Mouse (Mus musculus) heart, embryonic 16.5 days (tissue): ENCODE data around the gene Chl1. TPM values are rescaled to one million over a fixed set of nuclear protein-coding genes. Genes with fewer than 3 reads are reported as not detected.

Experiments
- ATAC-seq: fragments of 200-750 bp; cut with Nextera tagmentation; replicated peaks from 2 replicates; pipeline ENCODE4 v1.8.0; 2017; ENCODE audit warnings: moderate number of reproducible peaks; ENCODE audit not compliant: insufficient read depth, low FRiP score; ENCODE audit errors: extremely low read depth
- H3K27ac ChIP-seq: fragments of 300-500 bp; sonication (generic); 2 replicates; pipeline ENCODE4 v1.5.1; 2014; ENCODE audit warnings: mild to moderate bottlenecking, low read length, control low read depth, moderate library complexity
- H3K27me3 ChIP-seq: fragments of 300-500 bp; sonication (generic); 2 replicates; pipeline ENCODE4 v1.6.1; 2014; ENCODE audit warnings: low read length, mixed read lengths; ENCODE audit not compliant: control insufficient read depth, insufficient read depth
- H3K36me3 ChIP-seq: fragments of 300-500 bp; sonication (generic); 2 replicates; pipeline ENCODE4 v1.6.1; 2014; ENCODE audit not compliant: control insufficient read depth, insufficient read depth
- H3K4me1 ChIP-seq: fragments of 300-500 bp; sonication (generic); 2 replicates; pipeline ENCODE4 v1.6.1; 2014; ENCODE audit warnings: low read length, mixed read lengths; ENCODE audit not compliant: control insufficient read depth, insufficient read depth
- H3K4me2 ChIP-seq: fragments of 300-500 bp; sonication (generic); 2 replicates; pipeline ENCODE4 v1.6.1; 2014; ENCODE audit warnings: low read depth, mild to moderate bottlenecking, control low read depth, low read length
- H3K4me3 ChIP-seq: fragments of 300-500 bp; sonication (generic); 2 replicates; pipeline ENCODE4 v1.5.1; 2014; ENCODE audit warnings: mild to moderate bottlenecking, control low read depth, low read length
- H3K9ac ChIP-seq: fragments of 300-500 bp; sonication (generic); 2 replicates; pipeline ENCODE4 v1.6.1; 2014; ENCODE audit warnings: low read length, control low read depth
- H3K9me3 ChIP-seq: fragments of 300-500 bp; sonication (generic); replicated peaks from 2 replicates; pipeline ENCODE4 v1.6.1; 2016; ENCODE audit warnings: low read length; ENCODE audit not compliant: control insufficient read depth
- WGBS: fragments of 180-500 bp; shearing (Covaris S2); extraction: QIAGEN DNeasy Blood & Tissue Kit; methylation state at CpG from one replicate; pipeline ENCODE4 v1.1.7; 2014; 5-methylcytosine and 5-hydroxymethylcytosine counted together
- polyA plus RNA-seq: library from polyadenylated mRNA; unstranded; fragments of >200 nt; fragmentation: Nextera tagmentation; extraction: Ambion mirVana; gene quantifications from 2 replicates; pipeline ENCODE4 v1.2.1, GENCODE M21; 2015

The Chl1 gene
- polyA plus RNA-seq, 1 experiment from 2014 or later = 0.13 TPM

- Histone ChIP-seq H3K9me3 (no peaks in the 10 kb centered on the region), H3K36me3 (no peaks in the 10 kb centered on the region), H3K4me1 (0 out of 2 replicates have a peak, but pooled peaks cover 2% of the 10 kb centered on the region), H3K27me3 (peaks cover 33% of the 10 kb centered on the region), H3K9ac (no peak overlapping the region), H3K27ac (no peak overlapping the region), H3K4me3 (peak overlapping the region; percentile 40), H3K4me2 (peak overlapping the region; percentile 59)
- ATAC-seq = no peak
- 8% methylated on average over 18 of the region's 18 CpGs for whole genome bisulfite sequencing
These were observed 1.0 kb downstream of the Chl1 start for GRCm38 (mm10) chr6:103511290-103511971.

GRCm38 (mm10) chr6:103511972-103512565 is 1.7 kb downstream of the Chl1 start:
- H3K27me3 ChIP-seq = peaks cover 33% of the 10 kb centered on the region
- H3K9ac ChIP-seq = no peak overlapping the region
- 0 out of 2 replicates have a peak, but pooled peaks have one; percentile 18 for ATAC-seq

DNA sequence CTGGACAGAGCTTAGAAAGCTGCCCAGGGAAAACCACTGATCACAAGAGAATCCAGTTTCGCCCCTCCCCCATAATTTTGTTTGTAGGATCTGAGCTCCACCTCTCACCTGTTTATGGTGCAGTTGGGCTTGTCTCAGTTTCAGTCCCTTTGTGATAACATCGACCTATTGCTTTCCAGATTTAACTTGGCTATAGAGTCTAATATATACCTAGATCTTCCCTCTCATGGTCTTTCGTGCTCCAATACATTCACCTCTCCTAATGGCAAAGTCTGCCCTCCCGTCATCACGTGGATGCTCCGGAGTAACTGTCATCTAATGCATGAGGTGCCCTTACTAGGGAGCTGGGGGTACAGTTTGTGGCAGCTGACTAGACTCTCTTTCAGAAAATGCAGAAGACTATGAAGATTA is 2.5 kb downstream of the Chl1 start:
- no peak overlapping the region for H3K27ac ChIP-seq
- H3K4me3 ChIP-seq = no peak overlapping the region
- no peaks in the 10 kb centered on the region for H3K36me3 ChIP-seq
- 0 out of 2 replicates have a peak, but pooled peaks cover 2% of the 10 kb centered on the region for H3K4me1 ChIP-seq
- no peak overlapping the region for H3K4me2 ChIP-seq
- 41% methylated on average over 6 of the region's 6 CpGs for WGBS
- peaks cover 33% of the 10 kb centered on the region for H3K27me3 ChIP-seq
- H3K9ac ChIP-seq = no peak overlapping the region
- ATAC-seq = no peak
- H3K9me3 ChIP-seq = no peaks in the 10 kb centered on the region

More at GRCm38 (mm10) chr6:103511972-103512565, 1.7 kb downstream of the Chl1 start:
- Histone ChIP-seq H3K27ac (no peak overlapping the region), H3K9me3 (no peaks in the 10 kb centered on the region), H3K4me2 (peak overlapping the region; percentile 59), H3K36me3 (no peaks in the 10 kb centered on the region), H3K4me3 (peak overlapping the region; percentile 40), H3K4me1 (0 out of 2 replicates have a peak, but pooled peaks cover 2% of the 10 kb centered on the region)
- WGBS = 1% methylated on average over 29 of the region's 29 CpGs

DNA sequence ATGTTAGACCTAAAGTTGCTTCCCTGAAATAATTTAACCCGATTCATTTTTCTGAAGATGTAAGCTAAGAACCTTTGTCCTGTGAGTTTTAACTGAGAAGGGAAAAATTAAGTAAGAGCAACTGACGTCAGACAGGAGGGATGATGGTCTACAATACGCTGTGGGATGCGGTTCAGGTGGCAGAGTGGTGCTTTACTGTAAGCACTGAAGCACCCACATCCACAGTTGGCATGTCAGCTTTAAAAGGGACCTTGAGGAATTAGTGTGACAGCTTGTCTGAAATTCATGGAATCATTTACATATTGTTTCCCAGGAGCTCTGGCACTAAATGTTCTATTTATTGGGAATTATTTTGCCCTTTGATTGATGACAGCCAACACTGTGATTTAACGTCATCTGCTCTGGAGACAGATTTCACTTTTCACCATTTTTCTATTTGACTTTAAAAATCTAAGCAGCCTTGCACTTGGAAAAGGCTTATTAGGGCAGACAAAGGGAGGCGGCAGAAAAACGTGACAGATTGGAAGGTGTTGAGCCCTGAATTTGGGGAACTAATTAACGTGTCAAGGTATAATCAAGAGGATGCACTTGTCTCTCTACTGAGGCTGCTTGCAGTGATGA is 3.3 kb downstream of the Chl1 start:
- Histone ChIP-seq H3K4me3 (no peak overlapping the region), H3K27ac (no peak overlapping the region), H3K27me3 (peaks cover 33% of the 10 kb centered on the region), H3K4me2 (no peak overlapping the region), H3K36me3 (no peaks in the 10 kb centered on the region), H3K4me1 (0 out of 2 replicates have a peak, but pooled peaks cover 2% of the 10 kb centered on the region), H3K9me3 (no peaks in the 10 kb centered on the region), H3K9ac (no peak overlapping the region)
- whole genome bisulfite sequencing = 62% methylated on average over 8 of the region's 8 CpGs
- ATAC-seq = no peak

GRCm38 (mm10) chr6:103514346-103514745 is 4.0 kb downstream of the Chl1 start:
- Histone ChIP-seq H3K27me3 (peaks cover 32% of the 10 kb centered on the region), H3K9me3 (no peaks in the 10 kb centered on the region), H3K27ac (no peak overlapping the region), H3K36me3 (no peaks in the 10 kb centered on the region), H3K4me1 (0 out of 2 replicates have a peak, but pooled peaks cover 2% of the 10 kb centered on the region), H3K9ac (no peak overlapping the region), H3K4me2 (no peak overlapping the region), H3K4me3 (no peak overlapping the region)
- ATAC-seq = no peak
- 39% methylated on average over 1 of the region's 1 CpGs for WGBS

DNA sequence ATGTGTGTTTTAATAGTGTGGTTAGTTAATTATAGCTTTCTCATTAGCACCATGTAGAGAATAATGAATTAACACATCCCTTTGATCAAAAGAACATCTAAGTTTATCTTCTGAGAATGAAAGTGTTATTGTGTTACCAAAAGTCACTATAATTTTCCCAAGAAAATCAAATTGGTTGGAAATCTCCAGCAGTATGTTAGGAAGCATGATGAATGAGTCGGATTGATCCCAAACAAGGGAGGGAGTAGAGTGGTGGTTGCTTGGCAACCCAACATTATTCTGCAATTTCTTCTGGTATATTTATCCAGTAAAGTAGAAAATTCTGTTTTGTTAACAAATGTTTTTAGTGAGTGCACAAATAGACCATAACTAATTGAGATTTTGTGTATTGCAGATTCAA is 4.4 kb downstream of the Chl1 start:
- H3K36me3 ChIP-seq = no peaks in the 10 kb centered on the region
- no peak for ATAC-seq
- H3K9me3 ChIP-seq = no peaks in the 10 kb centered on the region
- H3K27ac ChIP-seq = no peak overlapping the region
- H3K4me1 ChIP-seq = 0 out of 2 replicates have a peak, but pooled peaks cover 2% of the 10 kb centered on the region
- no peak overlapping the region for H3K4me3 ChIP-seq
- peaks cover 28% of the 10 kb centered on the region for H3K27me3 ChIP-seq
- WGBS = 84% methylated on average over 1 of the region's 1 CpGs
- no peak overlapping the region for H3K4me2 ChIP-seq
- H3K9ac ChIP-seq = no peak overlapping the region

DNA sequence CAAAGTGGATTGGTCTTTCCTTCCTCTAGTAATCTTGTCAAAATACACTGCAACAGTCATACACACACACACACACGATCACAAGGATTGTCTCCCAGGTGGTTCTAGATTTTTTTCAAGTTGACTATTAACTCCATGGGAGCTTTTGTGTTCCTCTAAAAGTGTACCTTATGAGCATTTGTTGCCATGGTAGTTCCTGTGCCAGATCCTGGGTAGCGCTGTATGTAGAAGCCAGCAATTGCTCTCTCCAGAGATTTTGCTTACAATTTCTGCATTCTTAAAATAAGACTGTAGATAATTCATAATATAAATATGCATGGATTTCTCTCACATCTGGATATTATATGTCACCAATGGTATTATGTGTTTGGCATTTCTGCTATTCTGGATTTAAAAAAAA is 9.2 kb downstream of the Chl1 start:
- no peak for ATAC-seq
- no peak overlapping the region for H3K4me3 ChIP-seq
- WGBS = 77% methylated on average over 2 of the region's 2 CpGs
- no peaks in the 10 kb centered on the region for H3K27me3 ChIP-seq
- no peaks in the 10 kb centered on the region for H3K4me1 ChIP-seq
- no peak overlapping the region for H3K9ac ChIP-seq
- H3K4me2 ChIP-seq = no peak overlapping the region
- no peak overlapping the region for H3K27ac ChIP-seq
- H3K9me3 ChIP-seq = no peaks in the 10 kb centered on the region
- no peaks in the 10 kb centered on the region for H3K36me3 ChIP-seq

GRCm38 (mm10) chr6:103525326-103526024 is 15.1 kb downstream of the Chl1 start:
- Histone ChIP-seq H3K4me3 (no peak overlapping the region), H3K4me2 (no peak overlapping the region), H3K9ac (no peak overlapping the region), H3K27me3 (no peaks in the 10 kb centered on the region), H3K4me1 (no peaks in the 10 kb centered on the region), H3K27ac (no peak overlapping the region), H3K9me3 (no peaks in the 10 kb centered on the region), H3K36me3 (no peaks in the 10 kb centered on the region)
- no peak for ATAC-seq
- WGBS = 57% methylated on average over 2 of the region's 2 CpGs
